Mouse (Mus musculus): ENCODE results near the gene Spout1.

GRCm38 (mm10) chr2:30183721-30184120, 5.5 kb upstream of the Spout1 start:
- TF ChIP-seq CTCF (IDR thresholded peaks at IDR 0.05; ENCODE audit: low read depth) (no peak), EP300 (IDR thresholded peaks at IDR 0.05; ENCODE audit: low read depth) (no peak)

All from liver, postnatal 0 days (tissue).